Mouse (Mus musculus): ENCODE data around the gene Kcnk15. TPM values are rescaled to one million over a fixed set of nuclear protein-coding genes. Genes with fewer than 3 reads are reported as not detected.

Gene Kcnk15
- polyA plus RNA-seq, 1 experiment from 2014 or later, result not detected

GRCm38 (mm10) chr2:163839519-163839918, 13.9 kb upstream of the Kcnk15 start:
- 66% methylated on average over 6 of the region's 6 CpGs for WGBS
- DNase-seq (ENCODE audit: low spot score), result no peak
- Histone ChIP-seq H3K27me3 (ENCODE audit: low read depth, poor library complexity, severe bottlenecking) (no peaks in the 10 kb centered on the region), H3K27ac (replicated peaks) (no peak overlapping the region), H3K9me3 (replicated peaks) (peaks cover 3% of the 10 kb centered on the region; the same call in 1 of the 2 replicates), H3K4me3 (no peak overlapping the region), H3K4me1 (no peaks in the 10 kb centered on the region), H3K36me3 (no peaks in the 10 kb centered on the region)

GRCm38 (mm10) chr2:163842043-163842442, 11.4 kb upstream of the Kcnk15 start:
- H3K27me3 ChIP-seq (ENCODE audit: low read depth, poor library complexity, severe bottlenecking), result no peaks in the 10 kb centered on the region
- DNase-seq (ENCODE audit: low spot score), result no peak
- H3K4me1 ChIP-seq, result no peaks in the 10 kb centered on the region
- 76% methylated on average over 4 of the region's 4 CpGs for WGBS
- no peaks in the 10 kb centered on the region for H3K9me3 ChIP-seq (replicated peaks)
- H3K27ac ChIP-seq (replicated peaks), result no peak overlapping the region
- no peak overlapping the region for H3K4me3 ChIP-seq
- H3K36me3 ChIP-seq, result no peaks in the 10 kb centered on the region

- no peak for DNase-seq (ENCODE audit: low spot score)
- H3K4me3 ChIP-seq, result no peak overlapping the region
- WGBS, result 86% methylated on average over 6 of the region's 6 CpGs
- H3K27me3 ChIP-seq (ENCODE audit: low read depth, poor library complexity, severe bottlenecking), result peaks cover 78% of the 10 kb centered on the region
- H3K27ac ChIP-seq (replicated peaks), result no peak overlapping the region
- H3K4me1 ChIP-seq, result peaks cover 15% of the 10 kb centered on the region
- no peaks in the 10 kb centered on the region for H3K9me3 ChIP-seq (replicated peaks)
- no peaks in the 10 kb centered on the region for H3K36me3 ChIP-seq
Observed at GRCm38 (mm10) chr2:163857233-163857632, 3.8 kb downstream of the Kcnk15 start.

- WGBS, result 18% methylated on average over 50 of the region's 50 CpGs
- peak; percentile 62 for DNase-seq (ENCODE audit: low spot score)
- Histone ChIP-seq H3K4me1 (peaks cover 14% of the 10 kb centered on the region), H3K4me3 (peak overlapping the region; percentile 36), H3K36me3 (no peaks in the 10 kb centered on the region), H3K27ac (replicated peaks) (no peak overlapping the region), H3K9me3 (replicated peaks) (no peaks in the 10 kb centered on the region), H3K27me3 (ENCODE audit: low read depth, poor library complexity, severe bottlenecking) (peaks cover 67% of the 10 kb centered on the region)
Observed at GRCm38 (mm10) chr2:163858254-163858947, 5.0 kb downstream of the Kcnk15 start.

GRCm38 (mm10) chr2:163865311-163865710, 11.9 kb downstream of the Kcnk15 start:
- no peaks in the 10 kb centered on the region for H3K27me3 ChIP-seq (ENCODE audit: low read depth, poor library complexity, severe bottlenecking)
- WGBS, result 95% methylated on average over 5 of the region's 5 CpGs

GRCm38 (mm10) chr2:163866061-163866460, 12.6 kb downstream of the Kcnk15 start:
- Histone ChIP-seq H3K4me3 (no peak overlapping the region), H3K9me3 (replicated peaks) (no peaks in the 10 kb centered on the region), H3K36me3 (no peaks in the 10 kb centered on the region), H3K27ac (replicated peaks) (no peak overlapping the region), H3K4me1 (peaks cover 4% of the 10 kb centered on the region), H3K27me3 (ENCODE audit: low read depth, poor library complexity, severe bottlenecking) (no peaks in the 10 kb centered on the region)
- DNase-seq (ENCODE audit: low spot score), result no peak
- WGBS, result 92% methylated on average over 9 of the region's 9 CpGs

More at GRCm38 (mm10) chr2:163865311-163865710, 11.9 kb downstream of the Kcnk15 start:
- H3K4me3 ChIP-seq, result no peak overlapping the region
- no peaks in the 10 kb centered on the region for H3K36me3 ChIP-seq
- no peak overlapping the region for H3K27ac ChIP-seq (replicated peaks)
- DNase-seq (ENCODE audit: low spot score), result no peak
- no peaks in the 10 kb centered on the region for H3K9me3 ChIP-seq (replicated peaks)
- peaks cover 4% of the 10 kb centered on the region for H3K4me1 ChIP-seq

GRCm38 (mm10) chr2:163869783-163870182, 16.3 kb downstream of the Kcnk15 start:
- no peaks in the 10 kb centered on the region for H3K27me3 ChIP-seq (ENCODE audit: low read depth, poor library complexity, severe bottlenecking)
- no peak overlapping the region for H3K4me3 ChIP-seq
- no peak for DNase-seq (ENCODE audit: low spot score)
- H3K36me3 ChIP-seq, result no peaks in the 10 kb centered on the region
- peaks cover 13% of the 10 kb centered on the region for H3K4me1 ChIP-seq
- 77% methylated on average over 5 of the region's 5 CpGs for WGBS
- H3K27ac ChIP-seq (replicated peaks), result no peak overlapping the region
- H3K9me3 ChIP-seq (replicated peaks), result no peaks in the 10 kb centered on the region

GRCm38 (mm10) chr2:163871266-163871665, 17.8 kb downstream of the Kcnk15 start:
- DNase-seq (ENCODE audit: low spot score), result no peak
- no peak overlapping the region for H3K27ac ChIP-seq (replicated peaks)
- peaks cover 27% of the 10 kb centered on the region for H3K4me1 ChIP-seq
- H3K9me3 ChIP-seq (replicated peaks), result no peaks in the 10 kb centered on the region
- WGBS, result 91% methylated on average over 4 of the region's 4 CpGs
- no peak overlapping the region for H3K4me3 ChIP-seq
- H3K27me3 ChIP-seq (ENCODE audit: low read depth, poor library complexity, severe bottlenecking), result peaks cover 1% of the 10 kb centered on the region
- H3K36me3 ChIP-seq, result no peaks in the 10 kb centered on the region

- Histone ChIP-seq H3K27ac (replicated peaks) (no peak overlapping the region), H3K36me3 (no peaks in the 10 kb centered on the region), H3K4me1 (peaks cover 32% of the 10 kb centered on the region), H3K9me3 (replicated peaks) (no peaks in the 10 kb centered on the region), H3K27me3 (ENCODE audit: low read depth, poor library complexity, severe bottlenecking) (peaks cover 7% of the 10 kb centered on the region), H3K4me3 (no peak overlapping the region)
- no peak for DNase-seq (ENCODE audit: low spot score)
- 85% methylated on average over 3 of the region's 3 CpGs for WGBS
Observed at GRCm38 (mm10) chr2:163871906-163872305, 18.5 kb downstream of the Kcnk15 start.

- no peaks in the 10 kb centered on the region for H3K36me3 ChIP-seq
- peaks cover 38% of the 10 kb centered on the region for H3K4me1 ChIP-seq
- peak overlapping the region; percentile 62 for H3K27ac ChIP-seq (replicated peaks)
- 36% methylated on average over 5 of the region's 5 CpGs for WGBS
- no peak overlapping the region for H3K4me3 ChIP-seq
- peaks cover 12% of the 10 kb centered on the region for H3K27me3 ChIP-seq (ENCODE audit: low read depth, poor library complexity, severe bottlenecking)
- no peaks in the 10 kb centered on the region for H3K9me3 ChIP-seq (replicated peaks)
- peak; percentile 46 for DNase-seq (ENCODE audit: low spot score)
Observed at GRCm38 (mm10) chr2:163874877-163875276, 21.4 kb downstream of the Kcnk15 start.

GRCm38 (mm10) chr2:163875484-163875883, 22.0 kb downstream of the Kcnk15 start:
- Histone ChIP-seq H3K27me3 (ENCODE audit: low read depth, poor library complexity, severe bottlenecking) (peaks cover 12% of the 10 kb centered on the region), H3K4me1 (peaks cover 38% of the 10 kb centered on the region), H3K9me3 (replicated peaks) (no peaks in the 10 kb centered on the region), H3K36me3 (no peaks in the 10 kb centered on the region), H3K4me3 (no peak overlapping the region), H3K27ac (replicated peaks) (peak overlapping the region; percentile 62)
- WGBS, result 84% methylated on average over 7 of the region's 7 CpGs
- DNase-seq (ENCODE audit: low spot score), result no peak

GRCm38 (mm10) chr2:163876830-163877498, 23.5 kb downstream of the Kcnk15 start:
- H3K4me1 ChIP-seq, result peaks cover 38% of the 10 kb centered on the region
- H3K27ac ChIP-seq (replicated peaks), result no peak overlapping the region; the same call in 1 of the 2 replicates
- WGBS, result 80% methylated on average over 14 of the region's 14 CpGs
- DNase-seq (ENCODE audit: low spot score), result no peak
- H3K36me3 ChIP-seq, result no peaks in the 10 kb centered on the region
- peaks cover 12% of the 10 kb centered on the region for H3K27me3 ChIP-seq (ENCODE audit: low read depth, poor library complexity, severe bottlenecking)
- H3K9me3 ChIP-seq (replicated peaks), result no peaks in the 10 kb centered on the region
- no peak overlapping the region for H3K4me3 ChIP-seq

- Histone ChIP-seq H3K9me3 (replicated peaks) (no peaks in the 10 kb centered on the region), H3K27me3 (ENCODE audit: low read depth, poor library complexity, severe bottlenecking) (peaks cover 12% of the 10 kb centered on the region), H3K4me3 (no peak overlapping the region), H3K27ac (replicated peaks) (no peak overlapping the region), H3K36me3 (no peaks in the 10 kb centered on the region), H3K4me1 (peaks cover 14% of the 10 kb centered on the region)
- DNase-seq (ENCODE audit: low spot score), result no peak
- WGBS, result 91% methylated on average over 6 of the region's 6 CpGs
Observed at GRCm38 (mm10) chr2:163880891-163881290, 27.4 kb downstream of the Kcnk15 start.
